Mouse (Mus musculus): ENCODE measurements around the gene Il22.
"Not testable (repeated sequence)": the region's sequence is repeated elsewhere in the genome, so short reads cannot be mapped to it uniquely, and the experiment has no call there.

Gene Il22

GRCm38 (mm10) chr10:118204642-118205041 lies at the start of gene Il22:
Gene Il22 (plus strand): TSS chr10:118204942.
- in situ Hi-C loops (cut with MboI), result no loop called here

DNA sequence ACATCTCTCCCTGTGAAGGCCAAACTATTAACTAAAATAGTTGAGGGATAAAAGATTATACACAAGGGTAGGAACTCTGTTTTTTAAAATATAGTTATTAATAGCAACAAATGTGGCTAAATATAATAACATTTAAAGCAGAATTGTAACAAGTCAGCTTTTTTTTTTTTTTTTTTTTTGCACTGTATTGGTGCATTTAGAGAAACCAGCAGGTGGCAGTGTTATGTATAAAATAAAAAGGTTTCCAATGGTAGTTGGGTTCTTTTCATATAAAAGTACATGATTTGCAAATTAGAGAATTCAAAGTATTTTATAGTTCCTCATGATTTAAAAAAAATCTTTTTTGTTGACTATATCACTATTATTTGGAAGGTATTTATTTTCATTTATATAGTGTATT lies 48.8 kb upstream of the Il22 start:
- in situ Hi-C loops (cut with MboI), result loop anchor here (25.0 kb wide), 1 partner anchor 231 kb away; no protein-coding TSS in a partner anchor

DNA sequence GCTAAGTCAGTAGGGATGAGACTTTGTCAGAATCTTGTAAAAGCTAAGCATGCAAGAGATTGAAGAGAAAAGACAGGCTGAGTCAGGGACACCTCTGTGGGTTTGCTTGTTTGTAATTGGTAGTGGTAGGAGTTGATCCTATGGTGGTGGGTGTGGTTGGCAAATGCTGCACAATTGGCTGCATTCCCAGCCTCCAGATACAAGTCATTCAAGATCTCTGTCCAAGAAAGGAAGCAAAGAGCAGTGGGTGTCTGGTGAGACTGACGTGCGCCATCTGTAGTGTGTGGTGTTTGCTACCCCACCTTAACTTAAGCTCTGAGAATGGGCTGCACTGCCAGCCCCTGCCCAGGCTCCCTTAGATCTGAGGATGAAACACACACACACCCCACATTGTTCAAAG lies 43.6 kb upstream of the Il22 start:
- in situ Hi-C loops (cut with MboI), result loop anchor here (10.0 to 25.0 kb wide), 2 partner anchors 226 to 384 kb away; no protein-coding TSS in a partner anchor

DNA sequence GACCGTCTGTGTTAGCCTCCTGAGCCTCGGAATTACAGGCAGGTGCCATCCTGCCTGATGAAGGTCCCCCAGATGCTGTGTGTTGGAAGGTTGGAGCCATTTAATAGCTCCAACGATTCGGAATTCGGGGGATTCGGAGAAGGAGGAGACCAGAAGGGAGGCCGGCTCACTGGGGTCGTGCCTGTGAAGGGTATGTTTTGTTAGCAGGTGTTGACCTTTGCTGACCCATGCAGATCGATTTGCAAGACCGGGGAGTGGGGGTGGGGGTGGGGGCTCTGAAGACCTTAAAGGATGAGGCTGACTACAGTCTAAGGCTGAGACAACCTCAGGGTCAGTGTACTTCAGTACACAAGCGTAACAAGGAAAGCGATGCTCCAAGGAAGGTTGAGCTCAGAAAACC lies 35.5 kb upstream of the Il22 start:
- in situ Hi-C loops (cut with MboI), result loop anchor here (10.0 to 25.0 kb wide), 2 partner anchors 218 to 376 kb away; no protein-coding TSS in a partner anchor

DNA sequence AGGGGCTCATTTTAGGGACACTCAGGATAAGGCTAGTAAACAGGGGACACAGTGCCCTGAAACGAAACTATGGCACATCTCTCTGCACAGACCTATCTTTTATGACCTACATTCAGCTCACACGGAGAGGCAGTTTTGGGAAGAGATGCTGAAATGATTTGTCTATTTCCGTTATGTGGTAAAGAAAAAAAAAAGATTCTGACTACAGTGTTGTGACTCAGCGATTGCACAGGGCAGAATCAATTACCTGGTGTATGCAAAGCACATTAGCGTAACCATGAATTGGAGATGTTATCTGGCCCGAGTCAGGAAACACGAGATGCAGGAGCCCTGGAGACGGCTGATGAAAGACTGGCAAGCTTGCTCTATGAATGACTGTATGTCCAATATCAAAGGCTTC lies 32.3 kb upstream of the Il22 start:
- in situ Hi-C loops (cut with MboI), result loop anchor here (25.0 kb wide), 1 partner anchor 215 kb away; no protein-coding TSS in a partner anchor

DNA sequence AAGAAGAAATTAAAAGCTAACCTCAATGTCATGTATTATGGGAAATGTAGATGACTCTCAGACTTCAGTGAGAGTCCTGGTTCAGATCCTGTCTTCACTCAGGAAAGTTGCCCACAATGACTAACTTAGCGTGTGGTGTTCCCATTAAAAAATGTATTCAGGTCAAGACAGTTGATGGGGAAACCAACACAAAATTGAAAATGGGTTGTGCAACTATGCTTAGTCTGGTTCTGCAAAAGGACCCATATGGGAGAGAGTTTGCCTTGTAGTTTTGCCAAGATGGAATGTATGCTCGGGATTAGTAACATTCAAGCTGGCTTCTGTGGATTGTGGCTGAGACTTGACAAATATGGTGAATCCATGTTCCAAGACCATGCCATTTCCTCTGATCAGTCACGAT lies 31.9 kb upstream of the Il22 start:
- in situ Hi-C loops (cut with MboI), result loop anchor here (25.0 kb wide), 1 partner anchor 214 kb away; no protein-coding TSS in a partner anchor

DNA sequence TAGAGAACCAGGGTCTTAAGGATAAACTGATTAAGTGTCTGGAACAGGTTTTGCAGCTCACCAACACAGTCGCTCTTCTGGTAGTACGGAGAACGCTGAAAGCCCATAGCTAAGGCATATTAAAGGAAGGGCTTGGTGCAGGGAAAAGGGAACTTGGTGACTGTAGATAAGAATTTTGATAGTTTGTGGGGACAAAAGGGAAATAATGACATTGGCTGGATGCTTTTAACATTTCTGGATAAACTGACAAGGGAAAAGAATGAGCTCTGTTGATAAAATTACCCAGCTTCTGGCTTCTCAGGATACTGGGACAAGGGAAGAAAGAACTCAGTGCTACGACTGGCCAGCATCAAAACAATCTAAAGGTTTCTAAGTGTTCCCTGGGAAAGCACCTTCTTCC lies 29.2 kb upstream of the Il22 start:
- in situ Hi-C loops (cut with MboI), result not testable (repeated sequence)

DNA sequence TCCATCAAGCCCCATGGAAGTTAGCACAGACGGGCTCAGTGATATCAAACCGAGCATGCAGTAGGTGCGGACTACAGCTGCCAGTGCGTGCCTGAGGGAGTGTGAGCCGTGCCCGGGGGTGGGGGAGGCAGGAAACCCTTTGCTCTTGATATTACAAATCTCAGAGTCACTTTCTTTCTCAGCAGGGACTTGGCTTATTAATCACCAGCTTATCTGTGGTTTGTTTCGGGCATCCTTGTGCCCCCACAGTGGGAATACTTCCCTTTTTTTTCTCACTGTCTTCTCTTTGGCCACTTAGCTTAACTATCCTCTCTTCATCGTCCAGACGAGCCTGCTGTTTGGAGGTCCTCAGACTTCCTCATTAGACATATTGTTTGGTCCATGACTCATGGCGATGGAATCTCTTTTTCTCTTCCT lies 26.0 kb upstream of the Il22 start:
- in situ Hi-C loops (cut with MboI), result no loop called here

DNA sequence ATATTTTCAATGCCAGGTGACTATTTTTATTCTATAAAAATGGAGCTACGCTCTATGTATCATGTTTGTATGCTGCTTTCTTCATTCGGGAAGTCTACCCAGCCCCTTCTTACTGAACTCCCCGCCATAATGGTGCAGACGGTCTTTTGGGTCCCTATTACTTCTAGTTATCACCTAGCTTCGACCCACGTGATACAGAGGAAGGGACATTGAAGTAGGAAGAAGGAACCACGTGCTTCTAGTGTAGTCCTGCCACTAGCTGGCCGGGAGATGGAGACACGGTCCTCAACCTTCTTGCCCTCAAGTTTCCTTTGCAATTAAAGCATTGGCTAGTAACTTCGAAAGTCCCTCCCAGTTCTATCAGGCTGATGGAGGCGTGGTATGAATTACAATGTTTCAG lies 25.5 kb upstream of the Il22 start:
- in situ Hi-C loops (cut with MboI), result no loop called here

DNA sequence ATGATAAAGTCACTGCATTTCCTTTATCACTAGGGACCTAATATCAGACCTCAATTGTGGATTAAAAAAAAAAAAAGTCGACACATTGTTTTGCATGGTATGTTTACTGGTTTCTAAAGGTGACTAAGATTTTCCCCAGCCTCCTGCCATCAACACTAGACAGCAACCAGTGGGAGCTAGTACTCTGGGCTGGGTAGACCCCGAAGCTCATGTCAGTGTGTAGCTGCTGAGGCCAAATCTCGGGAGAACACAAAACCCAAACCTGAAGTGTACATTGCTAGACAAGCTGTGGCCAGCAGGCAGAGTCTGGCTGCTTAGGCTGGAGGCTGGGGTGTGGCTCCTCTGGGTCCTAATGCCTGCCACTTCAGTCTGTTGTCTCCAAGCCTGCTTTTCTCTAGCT lies 9.6 kb upstream of the Il22 start:
- in situ Hi-C loops (cut with MboI), result not testable (repeated sequence)

DNA sequence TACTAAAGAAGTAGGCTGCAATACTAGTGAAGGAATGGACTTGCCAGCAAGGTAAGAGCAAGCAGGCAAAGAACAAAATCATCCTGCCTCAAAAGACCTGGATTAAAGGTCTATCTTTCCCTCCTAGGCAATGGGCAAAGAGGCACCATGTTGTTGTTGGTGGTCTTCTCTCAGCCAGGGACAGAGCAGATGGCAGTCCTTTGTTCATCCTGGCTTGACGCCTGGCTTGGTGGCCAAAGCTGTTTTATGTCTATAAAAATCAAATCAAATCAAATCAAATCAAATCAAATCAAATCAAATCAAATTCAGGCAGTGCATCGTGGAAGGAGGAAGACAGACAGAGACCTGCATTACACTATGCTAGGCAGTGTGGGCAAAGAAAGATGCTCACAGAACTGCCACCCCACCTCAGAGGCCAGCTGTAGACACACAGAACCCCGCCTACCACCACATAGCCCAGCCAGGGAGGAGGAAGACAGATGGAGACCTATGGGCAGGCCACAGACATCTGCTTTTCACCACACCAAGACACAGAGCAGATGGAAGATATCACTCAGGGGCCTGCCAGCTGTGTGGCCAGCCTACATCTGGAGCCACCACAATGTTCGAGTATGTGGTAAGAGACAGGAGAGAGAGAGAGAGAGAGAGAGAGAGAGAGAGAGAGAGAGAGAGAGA lies 11.1 kb downstream of the Il22 start:
- in situ Hi-C loops (cut with MboI), result not testable (repeated sequence)

- in situ Hi-C loops (cut with MboI), result not testable (repeated sequence)
These were observed 22.9 kb downstream of the Il22 start for GRCm38 (mm10) chr10:118227629-118228028.

DNA sequence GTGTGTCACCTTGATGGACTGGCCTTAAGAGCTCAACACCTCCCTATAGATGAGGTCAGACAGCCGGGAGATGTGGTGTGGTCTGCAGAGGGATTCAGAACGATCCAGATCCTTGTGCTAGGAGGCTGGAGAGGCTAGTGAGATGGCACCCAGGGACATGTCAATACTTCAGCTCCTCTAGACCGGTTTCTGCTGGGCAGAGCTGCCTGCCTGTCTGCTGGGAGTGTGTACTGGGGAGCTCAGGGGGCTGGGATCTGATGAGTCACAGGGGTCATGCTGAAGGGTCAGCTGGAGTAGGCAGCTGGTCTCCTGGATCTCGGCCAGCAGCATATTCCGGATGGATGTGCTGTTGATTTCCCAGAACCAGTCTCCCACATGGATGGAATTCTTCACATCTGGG lies 27.9 kb downstream of the Il22 start:
- in situ Hi-C loops (cut with MboI), result not testable (repeated sequence)

GRCm38 (mm10) chr10:118240680-118241079 lies 35.9 kb downstream of the Il22 start, which contains the start of gene Gm32717:
Gene Gm32717 (minus strand): TSS chr10:118240780.
- in situ Hi-C loops (cut with MboI), result not testable (repeated sequence)

GRCm38 (mm10) chr10:118249006-118249595 lies 44.4 kb downstream of the Il22 start:
- in situ Hi-C loops (cut with MboI), result not testable (repeated sequence)

DNA sequence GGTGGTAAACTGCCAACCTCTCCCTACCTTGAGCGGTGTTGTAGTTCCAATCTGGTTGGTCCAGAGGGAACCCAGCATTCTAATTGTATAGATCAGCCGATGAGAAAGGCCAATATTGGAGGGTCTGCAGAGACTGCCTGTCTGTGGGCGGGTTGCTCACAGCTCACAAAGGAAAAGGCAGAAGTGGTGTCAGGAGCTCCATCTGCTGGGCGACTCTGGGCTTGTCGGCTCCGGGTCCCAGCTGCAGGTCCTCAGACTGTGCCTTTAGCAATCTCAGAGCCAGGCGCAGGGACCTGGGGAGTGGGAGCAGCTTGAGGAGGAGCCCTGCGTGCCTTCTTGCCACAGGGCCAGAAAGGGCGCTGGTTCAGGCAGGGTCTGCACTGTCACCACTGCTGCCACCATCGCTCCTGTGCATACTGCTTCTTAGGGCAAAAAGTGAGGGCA lies 46.1 kb downstream of the Il22 start:
- in situ Hi-C loops (cut with MboI), result no loop called here

GRCm38 (mm10) chr10:118258388-118258787 lies 53.6 kb downstream of the Il22 start, which contains the start of gene Gm32802:
Gene Gm32802 (plus strand): TSS chr10:118258688.
- in situ Hi-C loops (cut with MboI), result not testable (repeated sequence)
